Mouse (Mus musculus) myocyte (in vitro differentiated cells): Measurements from ENCODE around the gene Cnst. TPM values are rescaled to one million over a fixed set of nuclear protein-coding genes. Genes with fewer than 3 reads are reported as not detected.
A peak's percentile ranks its signal among the peaks of the same experiment; 100 is the strongest.

Source experiments
- H3K27me3 ChIP-seq: one replicate; pipeline ENCODE4 v1.6.1; 2011; ENCODE audit not compliant: control insufficient read depth, insufficient read depth, insufficient read length
- H3K36me3 ChIP-seq: one replicate; pipeline ENCODE4 v1.6.1; 2011; ENCODE audit not compliant: control insufficient read depth, insufficient read depth
- H3K4me2 ChIP-seq: one replicate; pipeline ENCODE4 v1.6.1; 2011; ENCODE audit warnings: low read depth, control low read depth
- H3K4me3 ChIP-seq: one replicate; pipeline ENCODE4 v1.5.1; 2011; ENCODE audit warnings: mild to moderate bottlenecking, control low read depth, moderate library complexity
- H3K79me2 ChIP-seq: one replicate; pipeline ENCODE4 v1.6.1; 2011; ENCODE audit not compliant: control insufficient read depth, insufficient read depth
- H3ac ChIP-seq: one replicate; pipeline ENCODE4 v1.6.1; 2011; ENCODE audit not compliant: control insufficient read depth, insufficient read length
- CEBPB ChIP-seq: IDR thresholded peaks from 2 replicates; pipeline ENCODE4 v1.6.1; 2011; ENCODE audit warnings: mild to moderate bottlenecking, moderate library complexity; ENCODE audit not compliant: poor library complexity, insufficient read depth, severe bottlenecking
- E2F4 ChIP-seq: IDR thresholded peaks from one replicate; pipeline ENCODE4 v1.6.1; 2011; ENCODE audit warnings: mild to moderate bottlenecking, control low read depth, moderate library complexity; ENCODE audit not compliant: insufficient read depth
- MAX ChIP-seq: IDR thresholded peaks from one replicate; pipeline ENCODE4 v1.6.1; 2011; ENCODE audit warnings: low read depth, mild to moderate bottlenecking, control low read depth
- MYOD1 ChIP-seq, 3 experiments: IDR thresholded peaks; one replicate each; pipeline ENCODE4 v1.6.1; 2011; ENCODE audit warnings: control low read depth in 2 of 3, low read depth in 2 of 3, mild to moderate bottlenecking in 2 of 3, moderate library complexity in 1 of 3; ENCODE audit not compliant: insufficient read length in 2 of 3, control insufficient read depth in 1 of 3
- MYOG ChIP-seq, 3 experiments: IDR thresholded peaks; one replicate each; pipeline ENCODE4 v1.6.1; 2011; ENCODE audit warnings: control low read depth in 2 of 3, low read depth in 2 of 3, mild to moderate bottlenecking in 2 of 3; ENCODE audit not compliant: insufficient read length in 2 of 3, control insufficient read depth in 1 of 3, insufficient read depth in 1 of 3
- POLR2A ChIP-seq: IDR thresholded peaks from one replicate; pipeline ENCODE4 v1.6.1; 2011; ENCODE audit warnings: low read depth, mild to moderate bottlenecking, control low read depth, moderate library complexity; ENCODE audit not compliant: insufficient read length
- POLR2AphosphoS2 ChIP-seq: IDR thresholded peaks from one replicate; pipeline ENCODE4 v1.6.1; 2011; ENCODE audit warnings: low read depth, control low read depth; ENCODE audit not compliant: insufficient read length
- REST ChIP-seq: IDR thresholded peaks from one replicate; pipeline ENCODE4 v1.6.1; 2011; ENCODE audit warnings: mild to moderate bottlenecking, control low read depth, moderate library complexity; ENCODE audit not compliant: insufficient read depth, insufficient read length
- SRF ChIP-seq: IDR thresholded peaks from one replicate; pipeline ENCODE4 v1.6.1; 2011; ENCODE audit warnings: low read depth; ENCODE audit not compliant: control insufficient read depth, insufficient read length
- TCF12 ChIP-seq: IDR thresholded peaks from one replicate; pipeline ENCODE4 v1.6.1; 2011; ENCODE audit warnings: mild to moderate bottlenecking, control low read depth; ENCODE audit not compliant: poor library complexity, insufficient read depth, severe bottlenecking
- TCF3 ChIP-seq: IDR thresholded peaks from one replicate; pipeline ENCODE4 v1.6.1; 2011; ENCODE audit warnings: low read depth, control low read depth; ENCODE audit not compliant: insufficient read length
- USF1 ChIP-seq: IDR thresholded peaks from one replicate; pipeline ENCODE4 v1.6.1; 2011; ENCODE audit warnings: low read depth, mild to moderate bottlenecking, control low read depth, moderate library complexity
- polyA plus RNA-seq: library from polyadenylated mRNA; unstranded; fragments of >200 nt; fragmentation: generic; extraction: Trizol; gene quantifications from one replicate; pipeline ENCODE4 v1.2.1, GENCODE M21; 2012; ENCODE audit warnings: missing spikeins

The Cnst gene
- polyA plus RNA-seq, 1 experiment, result 14.0 TPM

DNA sequence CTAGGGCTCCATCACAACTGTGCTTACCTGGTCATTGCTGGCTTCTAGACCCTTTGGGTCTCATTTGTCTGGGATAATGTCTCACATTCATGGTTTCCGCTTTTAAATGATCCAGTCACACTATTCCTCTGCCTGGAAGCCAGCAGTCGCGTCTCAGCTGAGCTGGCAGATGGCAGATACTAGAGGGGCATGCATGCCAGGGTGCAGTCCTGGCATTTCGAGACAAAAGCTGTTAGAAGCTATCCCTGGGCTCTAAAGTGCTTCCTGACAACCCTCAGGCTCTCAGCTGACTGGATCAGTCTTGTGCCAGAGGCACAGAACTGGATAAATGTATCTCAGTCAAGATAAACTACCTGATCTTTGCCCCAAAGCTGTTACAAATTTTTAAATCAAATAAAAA is 42.1 kb downstream of the Cnst start:
- Histone ChIP-seq H3K79me2 (no peaks in the 10 kb centered on the region), H3K27me3 (no peaks in the 10 kb centered on the region), H3K4me2 (peak overlapping the region; percentile 44), H3K36me3 (no peaks in the 10 kb centered on the region), H3ac (no peak overlapping the region), H3K4me3 (no peak overlapping the region)
- TF ChIP-seq TCF3 (no peak), E2F4 (no peak), REST (no peak), MYOG (IDR thresholded peaks at IDR 0.05; ENCODE audit: control insufficient read depth in 1 of 3, insufficient read depth in 1 of 3, insufficient read length in 2 of 3, low read depth in 2 of 3) (peak in 1 of 3 experiments; percentile 50), POLR2AphosphoS2 (no peak), MAX (no peak), TCF12 (no peak), POLR2A (no peak), SRF (no peak), USF1 (no peak), CEBPB (no peak), MYOD1 (IDR thresholded peaks at IDR 0.05; ENCODE audit: control insufficient read depth in 1 of 3, insufficient read length in 2 of 3, low read depth in 2 of 3) (peak in 1 of 3 experiments; percentile 48)

DNA sequence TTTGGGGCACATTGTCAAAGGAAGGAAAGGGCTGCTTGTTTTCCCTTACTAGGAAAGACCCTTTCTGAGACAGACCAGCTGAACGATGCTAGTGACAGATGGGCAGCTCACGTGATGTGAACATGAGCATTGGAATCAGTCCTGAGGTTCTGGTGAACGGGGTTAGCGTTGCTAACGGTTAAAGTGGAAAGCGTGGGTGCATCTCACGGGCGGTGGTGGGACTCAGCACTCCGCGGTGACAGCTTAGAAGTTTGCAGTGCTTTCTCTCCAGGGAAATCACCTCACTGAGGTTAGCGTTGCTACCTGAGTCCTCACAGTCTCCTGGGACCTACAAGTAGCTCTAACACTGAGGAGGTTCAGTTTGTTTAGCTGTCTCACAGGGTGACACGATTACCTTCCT is 45.5 kb downstream of the Cnst start:
- no peak for TF ChIP-seq USF1
- no peak for TF ChIP-seq E2F4
- TF ChIP-seq MYOG (IDR thresholded peaks at IDR 0.05; ENCODE audit: control insufficient read depth in 1 of 3, insufficient read depth in 1 of 3, insufficient read length in 2 of 3, low read depth in 2 of 3), result no peak
- no peak for TF ChIP-seq SRF
- TF ChIP-seq MAX, result no peak
- no peak for TF ChIP-seq TCF12
- TF ChIP-seq CEBPB, result no peak
- no peak for TF ChIP-seq MYOD1 (IDR thresholded peaks at IDR 0.05; ENCODE audit: control insufficient read depth in 1 of 3, insufficient read length in 2 of 3, low read depth in 2 of 3)
- TF ChIP-seq POLR2AphosphoS2, result no peak
- TF ChIP-seq POLR2A, result no peak
- TF ChIP-seq REST, result no peak
- TF ChIP-seq TCF3, result no peak
- H3K79me2 ChIP-seq, result no peaks in the 10 kb centered on the region
- no peak overlapping the region for H3K4me2 ChIP-seq
- H3ac ChIP-seq, result no peak overlapping the region
- H3K4me3 ChIP-seq, result no peak overlapping the region
- H3K27me3 ChIP-seq, result no peaks in the 10 kb centered on the region
- H3K36me3 ChIP-seq, result no peaks in the 10 kb centered on the region

DNA sequence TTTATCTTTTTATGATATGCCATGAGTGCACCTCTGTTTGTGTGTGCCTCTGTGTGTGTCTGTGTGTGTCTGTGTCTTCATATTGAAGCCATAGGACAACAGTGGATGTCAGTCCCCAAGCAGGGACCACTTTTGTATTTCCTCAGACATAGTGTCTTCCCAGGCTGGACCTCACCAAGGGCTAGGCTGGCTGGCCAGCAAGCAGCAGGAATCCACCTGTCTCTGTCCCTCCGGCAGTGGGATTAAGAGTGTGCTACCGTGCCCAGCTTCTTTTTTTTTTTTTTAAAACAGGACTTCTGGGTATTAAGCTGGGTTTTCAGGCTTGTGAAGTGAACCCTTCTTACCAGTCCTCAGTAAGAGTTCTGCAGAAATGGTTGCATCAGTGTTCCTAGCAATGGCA is 46.0 kb downstream of the Cnst start:
- Histone ChIP-seq H3ac (no peak overlapping the region), H3K4me2 (no peak overlapping the region), H3K79me2 (no peaks in the 10 kb centered on the region), H3K27me3 (no peaks in the 10 kb centered on the region), H3K36me3 (no peaks in the 10 kb centered on the region), H3K4me3 (no peak overlapping the region)
- no peak for TF ChIP-seq POLR2AphosphoS2
- no peak for TF ChIP-seq E2F4
- peak in 1 of 3 experiments; percentile 16 for TF ChIP-seq MYOG (IDR thresholded peaks at IDR 0.05; ENCODE audit: control insufficient read depth in 1 of 3, insufficient read depth in 1 of 3, insufficient read length in 2 of 3, low read depth in 2 of 3)
- no peak for TF ChIP-seq SRF
- no peak for TF ChIP-seq CEBPB
- TF ChIP-seq MYOD1 (IDR thresholded peaks at IDR 0.05; ENCODE audit: control insufficient read depth in 1 of 3, insufficient read length in 2 of 3, low read depth in 2 of 3), result peak; percentile 17 to 89 (median 79)
- TF ChIP-seq USF1, result no peak
- TF ChIP-seq REST, result no peak
- no peak for TF ChIP-seq TCF12

DNA sequence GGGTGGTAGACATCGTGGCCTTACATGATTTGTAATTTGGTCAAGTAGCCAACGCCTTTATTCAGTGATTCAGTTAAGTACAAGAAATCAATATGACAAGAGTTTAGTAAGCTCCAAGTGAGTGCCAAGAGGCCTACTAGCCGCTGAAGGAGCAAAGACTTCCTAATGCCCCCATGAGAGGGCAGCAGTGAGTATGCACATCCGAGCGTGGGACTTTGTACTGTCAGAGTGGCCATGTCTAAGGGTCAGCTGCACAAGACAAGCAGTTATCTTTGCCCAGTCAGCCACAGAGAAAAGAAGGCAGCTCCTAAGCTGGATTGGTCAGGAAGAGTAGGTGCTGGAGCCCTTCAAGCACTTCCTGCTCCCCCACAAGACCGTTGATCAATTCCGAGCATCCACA is 46.8 kb downstream of the Cnst start:
- H3K36me3 ChIP-seq, result no peaks in the 10 kb centered on the region
- no peak for TF ChIP-seq POLR2AphosphoS2
- no peak for TF ChIP-seq TCF3
- TF ChIP-seq MYOD1 (IDR thresholded peaks at IDR 0.05; ENCODE audit: control insufficient read depth in 1 of 3, insufficient read length in 2 of 3, low read depth in 2 of 3), result no peak
- no peak for TF ChIP-seq TCF12
- TF ChIP-seq USF1, result no peak
- TF ChIP-seq MAX, result no peak
- no peak for TF ChIP-seq CEBPB
- no peak for TF ChIP-seq POLR2A
- TF ChIP-seq SRF, result no peak
- no peak for TF ChIP-seq E2F4
- no peak for TF ChIP-seq REST
- TF ChIP-seq MYOG (IDR thresholded peaks at IDR 0.05; ENCODE audit: control insufficient read depth in 1 of 3, insufficient read depth in 1 of 3, insufficient read length in 2 of 3, low read depth in 2 of 3), result no peak
- no peaks in the 10 kb centered on the region for H3K79me2 ChIP-seq
- no peaks in the 10 kb centered on the region for H3K27me3 ChIP-seq
- no peak overlapping the region for H3K4me3 ChIP-seq
- no peak overlapping the region for H3ac ChIP-seq
- H3K4me2 ChIP-seq, result no peak overlapping the region

DNA sequence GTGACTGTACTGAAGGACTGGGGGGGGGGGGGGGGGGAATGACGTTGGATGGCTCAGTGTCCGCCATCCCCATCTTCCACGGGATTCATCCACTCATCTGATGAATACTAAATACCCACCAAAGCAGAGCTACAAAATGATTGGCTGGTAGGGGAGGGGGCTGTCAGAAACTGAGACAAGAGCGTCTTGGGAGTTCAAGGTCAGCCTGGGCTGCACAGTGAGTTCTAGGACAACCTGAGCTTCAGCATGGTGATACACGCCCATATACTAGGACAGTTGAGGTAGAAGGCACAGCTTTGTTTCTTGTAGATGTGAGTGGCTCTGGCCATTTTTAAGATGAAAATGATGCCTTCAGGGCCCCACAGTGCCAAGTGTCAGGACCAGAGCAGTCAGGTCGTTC is 52.2 kb downstream of the Cnst start:
- TF ChIP-seq SRF, result no peak
- TF ChIP-seq TCF12, result no peak
- no peak for TF ChIP-seq POLR2A
- no peak for TF ChIP-seq MYOG (IDR thresholded peaks at IDR 0.05; ENCODE audit: control insufficient read depth in 1 of 3, insufficient read depth in 1 of 3, insufficient read length in 2 of 3, low read depth in 2 of 3)
- TF ChIP-seq TCF3, result no peak
- no peak for TF ChIP-seq MAX
- no peak for TF ChIP-seq MYOD1 (IDR thresholded peaks at IDR 0.05; ENCODE audit: control insufficient read depth in 1 of 3, insufficient read length in 2 of 3, low read depth in 2 of 3)
- TF ChIP-seq POLR2AphosphoS2, result no peak
- no peak for TF ChIP-seq CEBPB
- no peak for TF ChIP-seq USF1
- no peak for TF ChIP-seq E2F4
- TF ChIP-seq REST, result no peak

More for the DNA sequence above, 52.2 kb downstream of the Cnst start:
- Histone ChIP-seq H3K4me2 (no peak overlapping the region), H3K4me3 (no peak overlapping the region), H3ac (no peak overlapping the region), H3K36me3 (no peaks in the 10 kb centered on the region), H3K27me3 (no peaks in the 10 kb centered on the region), H3K79me2 (no peaks in the 10 kb centered on the region)
